Mouse (Mus musculus): ENCODE data around the gene Arhgef18.

DNA sequence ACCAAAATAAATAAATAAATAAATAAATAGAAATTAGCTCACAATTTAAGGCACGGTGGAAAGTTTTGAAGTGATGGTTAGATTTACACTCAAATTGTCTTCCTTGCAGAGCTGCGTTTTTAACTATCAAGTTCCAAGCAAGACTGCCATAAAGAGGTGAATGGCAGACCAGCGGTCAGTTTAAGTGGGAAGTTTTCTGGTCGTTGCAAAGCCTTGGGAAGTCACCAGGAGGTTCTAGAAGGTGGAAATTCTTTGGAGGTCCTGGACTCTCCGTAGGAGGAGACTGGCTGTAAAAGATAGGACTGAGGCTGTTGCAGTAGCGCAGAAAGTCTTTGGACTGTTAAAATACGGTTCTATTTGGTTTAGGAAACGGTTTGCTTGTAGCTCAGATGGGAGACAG is 106.9 kb downstream of the Arhgef18 start:
- TF ChIP-seq CTCF (IDR thresholded peaks at IDR 0.05; ENCODE audit: insufficient read depth, low read depth, low read length) (no peak), POLR2A (IDR thresholded peaks at IDR 0.05; ENCODE audit: insufficient read depth, low read depth, low read length) (no peak)
